Mouse (Mus musculus): ENCODE measurements around the gene Cltc.

DNA sequence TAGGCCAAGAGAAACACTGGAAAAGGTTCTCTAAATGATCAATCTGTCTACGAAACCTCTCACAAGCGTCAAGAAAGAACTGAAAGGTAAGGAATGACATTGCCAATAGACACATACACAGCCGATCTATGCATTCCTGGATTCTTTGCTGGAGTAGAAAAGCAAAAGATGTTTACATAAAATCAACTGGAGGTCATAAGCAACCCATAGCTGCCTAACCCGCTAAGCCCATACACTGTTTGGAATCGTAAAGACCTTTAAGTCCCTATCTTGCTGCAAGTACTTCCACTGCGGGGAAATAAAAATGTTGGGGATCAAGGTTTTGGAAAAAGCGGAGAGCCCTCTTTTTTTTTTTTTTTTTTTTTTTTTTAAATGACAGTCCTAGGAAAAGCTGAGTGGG lies 74.5 kb downstream of the Cltc start:
- no peak for TF ChIP-seq POLR2A (IDR thresholded peaks at IDR 0.05; ENCODE audit: insufficient read depth, low read length)
- TF ChIP-seq CTCF (IDR thresholded peaks at IDR 0.05; ENCODE audit: low read depth, low read length) = no peak
